Mouse (Mus musculus) brain, adult 2 months (tissue): ENCODE results near the gene Ppp2r1a.

Source experiments
- DNase-seq: peaks from one replicate; pipeline ENCODE4 v3.0.0; 2011; ENCODE audit warnings: low read depth, low spot score

Ppp2r1a gene

DNA sequence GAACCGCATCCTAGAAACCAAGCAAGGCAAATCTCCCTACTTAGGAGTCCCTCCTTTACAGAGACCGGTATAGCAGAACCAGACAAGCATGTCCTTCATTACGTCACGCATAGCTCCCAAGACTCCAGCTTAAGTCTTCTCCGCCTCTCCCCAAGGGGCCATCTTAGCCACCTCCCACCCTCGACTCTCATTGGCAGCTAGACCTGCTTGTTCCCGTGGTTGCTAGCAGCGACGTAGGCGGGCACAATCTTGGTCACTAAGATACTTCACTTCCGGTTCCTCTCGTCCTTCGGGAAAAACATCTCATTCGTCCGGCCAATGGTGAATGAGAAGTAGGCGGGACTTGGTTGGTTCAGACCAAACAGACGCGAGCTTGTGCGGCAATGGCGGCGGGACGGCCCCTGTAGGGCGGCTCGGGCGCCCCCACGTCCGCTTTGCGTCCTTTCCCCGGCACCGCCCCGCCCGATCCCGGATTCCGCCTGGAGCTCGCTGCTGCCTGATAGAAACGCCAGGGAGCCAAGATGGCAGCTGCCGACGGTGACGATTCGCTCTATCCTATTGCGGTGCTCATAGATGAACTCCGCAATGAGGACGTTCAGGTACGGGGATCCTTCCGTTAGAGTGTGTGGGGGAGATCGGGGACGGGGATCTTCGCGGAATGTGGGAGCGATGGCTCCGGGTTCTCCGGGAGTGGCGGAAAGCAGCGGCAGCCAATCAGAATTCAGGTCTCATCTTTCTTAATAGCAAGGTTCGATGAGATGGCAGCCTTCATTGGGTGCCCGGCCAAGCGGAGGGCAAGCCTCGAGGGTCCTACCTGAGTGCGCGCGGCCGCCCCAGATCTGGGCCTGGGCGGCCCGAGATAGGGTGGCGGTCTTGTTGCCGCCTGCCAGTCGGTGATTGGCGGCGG is at the start of gene Ppp2r1a:
TSS of gene Ppp2r1a (plus strand) at position 327 of the 907 bp plus-strand sequence.
- DNase-seq = peak; percentile 100

DNA sequence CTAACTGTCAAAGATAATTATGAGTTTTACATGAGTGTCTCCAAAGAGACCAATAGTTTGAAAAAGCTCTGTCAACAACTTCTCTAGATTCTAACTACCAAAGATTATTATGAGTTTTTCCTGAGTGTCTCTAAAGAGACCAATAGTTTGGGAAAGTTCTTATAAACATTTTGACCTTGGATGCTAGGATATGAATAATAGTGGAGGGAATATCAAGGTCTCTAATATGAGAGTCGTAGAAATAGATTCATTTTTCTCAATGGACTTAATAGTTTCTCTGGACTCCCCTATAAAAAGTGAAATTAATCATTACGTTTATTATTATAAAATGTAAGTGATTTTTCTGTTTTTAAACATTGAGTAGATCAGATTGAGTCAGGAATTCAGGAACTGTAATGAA is 40.1 kb upstream of the Ppp2r1a start, which contains the start of gene Vmn1r231:
TSS of gene Vmn1r231 (minus strand) at position 101 of the 400 bp plus-strand sequence.
- no peak for DNase-seq

DNA sequence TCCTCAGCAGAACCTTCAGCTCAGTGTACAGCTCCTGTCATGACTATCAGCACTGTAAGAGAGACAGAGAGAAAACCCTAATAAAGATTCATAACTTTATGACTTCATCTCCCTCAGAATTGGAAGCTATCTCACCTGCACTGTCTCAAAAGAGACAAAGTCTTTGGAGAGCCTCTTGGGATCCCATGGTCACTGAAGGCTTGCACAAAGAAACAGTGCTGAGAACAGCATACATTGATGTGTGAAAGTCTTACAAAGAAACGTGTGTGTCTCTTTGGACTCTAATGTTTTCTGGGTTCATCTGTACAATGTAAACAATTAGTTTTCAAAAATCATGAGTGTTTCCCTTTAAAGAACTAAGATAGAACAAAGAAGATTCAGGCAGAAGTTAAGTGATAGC is 25.5 kb upstream of the Ppp2r1a start, which contains the start of gene Vmn1r232:
TSS of gene Vmn1r232 (minus strand) at position 101 of the 400 bp plus-strand sequence.
- no peak for DNase-seq

DNA sequence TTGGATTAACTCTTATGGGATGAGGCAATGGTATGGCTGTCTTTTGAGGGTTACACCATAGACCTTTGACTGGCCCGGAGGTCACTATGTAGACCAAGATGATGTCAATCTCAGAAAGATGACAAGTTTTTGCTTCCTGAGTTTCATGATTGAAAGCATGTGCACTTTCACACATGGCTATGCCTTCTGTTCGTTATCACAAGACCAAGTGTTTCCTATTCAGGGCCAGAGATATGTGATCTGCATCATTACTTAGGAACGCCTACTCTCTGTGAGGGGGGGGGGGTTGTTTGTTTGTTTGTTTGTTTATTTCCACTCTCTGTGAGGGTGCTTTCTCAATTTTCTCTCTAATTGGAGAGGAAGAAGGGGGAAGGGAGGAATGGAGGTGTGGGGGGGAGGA is 885 bp upstream of the Ppp2r1a start:
- DNase-seq = peak; percentile 13

DNA sequence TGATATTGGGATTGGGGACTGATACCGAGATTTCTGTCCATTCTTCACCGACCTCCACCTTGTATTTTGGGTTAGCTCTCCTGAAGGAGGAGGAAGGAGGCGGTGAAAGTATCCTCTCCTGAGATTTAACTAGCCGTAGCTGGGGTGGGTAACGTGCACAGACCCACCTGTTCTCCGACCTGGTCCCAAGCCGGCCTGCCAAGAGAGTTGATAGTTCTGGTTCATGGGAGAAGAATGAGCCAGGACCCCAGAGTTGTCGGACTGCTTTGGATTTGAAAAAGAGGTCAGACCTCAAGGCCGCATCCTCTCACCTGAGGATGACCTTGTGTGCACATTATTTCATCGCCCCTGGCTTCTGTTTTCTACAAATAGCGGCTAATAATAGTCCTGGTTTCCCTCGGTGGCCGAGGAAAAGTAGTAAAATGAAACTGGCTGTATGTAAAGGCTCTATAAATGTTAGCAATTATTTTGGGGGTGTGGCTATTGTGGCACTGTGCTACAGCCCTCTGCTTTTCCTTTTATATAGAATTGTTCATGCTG is 985 bp downstream of the Ppp2r1a start:
- DNase-seq = no peak

DNA sequence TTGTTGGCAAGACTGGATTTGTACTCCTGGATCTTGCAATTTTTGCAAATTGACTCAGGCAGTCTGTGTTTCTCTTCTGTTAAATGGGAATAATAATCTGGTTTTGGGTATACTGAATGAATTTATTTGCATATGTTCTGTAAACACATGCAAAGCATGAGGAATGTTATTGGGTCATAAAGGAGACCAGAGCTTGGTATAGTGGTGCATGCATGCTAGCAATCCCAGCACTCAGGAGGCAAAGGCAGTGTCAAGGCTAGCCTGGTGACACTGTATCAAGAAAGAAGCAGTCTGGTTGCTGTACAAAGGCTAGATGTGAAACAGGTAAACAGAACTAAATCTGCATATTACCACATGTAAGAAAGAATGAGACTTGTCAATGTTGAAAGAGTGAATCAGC is 1.5 kb downstream of the Ppp2r1a start:
- DNase-seq = no peak

DNA sequence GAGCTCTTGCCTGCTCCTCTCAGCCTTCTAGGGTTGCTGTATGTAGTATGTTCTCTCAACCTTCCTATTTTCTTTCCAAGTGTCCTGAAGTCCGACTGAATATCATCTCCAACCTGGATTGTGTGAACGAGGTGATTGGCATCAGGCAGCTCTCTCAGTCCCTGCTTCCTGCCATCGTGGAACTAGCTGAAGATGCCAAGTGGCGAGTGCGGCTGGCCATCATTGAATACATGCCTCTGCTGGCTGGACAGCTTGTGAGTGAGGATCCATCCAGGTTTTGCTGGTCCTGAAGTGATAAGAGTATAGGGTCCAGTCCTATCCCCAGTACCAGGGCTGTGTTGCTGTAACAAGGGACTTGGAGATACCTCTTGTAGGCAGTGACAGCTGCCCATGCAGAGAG is 15.3 kb downstream of the Ppp2r1a start:
- no peak for DNase-seq

DNA sequence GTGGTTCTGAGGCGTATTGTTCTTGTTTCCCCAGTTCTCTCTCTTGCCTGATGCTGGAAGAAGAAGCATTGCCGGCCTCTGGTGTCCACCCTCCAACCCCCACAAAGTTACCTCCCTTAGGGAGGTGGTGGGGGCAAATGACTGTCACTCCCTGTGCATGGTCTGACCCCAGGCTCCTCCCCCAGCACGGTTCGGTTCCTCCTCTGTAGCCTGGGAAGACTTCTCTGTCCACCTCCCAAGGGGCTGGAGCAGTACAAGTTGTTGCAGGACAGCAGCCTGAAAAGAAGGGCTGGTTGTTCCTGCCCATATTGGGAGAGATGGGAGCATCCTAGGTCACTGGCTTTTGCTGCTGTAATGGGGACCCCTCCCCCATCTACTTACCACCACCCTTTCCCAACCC is 20.3 kb downstream of the Ppp2r1a start:
- DNase-seq = no peak

DNA sequence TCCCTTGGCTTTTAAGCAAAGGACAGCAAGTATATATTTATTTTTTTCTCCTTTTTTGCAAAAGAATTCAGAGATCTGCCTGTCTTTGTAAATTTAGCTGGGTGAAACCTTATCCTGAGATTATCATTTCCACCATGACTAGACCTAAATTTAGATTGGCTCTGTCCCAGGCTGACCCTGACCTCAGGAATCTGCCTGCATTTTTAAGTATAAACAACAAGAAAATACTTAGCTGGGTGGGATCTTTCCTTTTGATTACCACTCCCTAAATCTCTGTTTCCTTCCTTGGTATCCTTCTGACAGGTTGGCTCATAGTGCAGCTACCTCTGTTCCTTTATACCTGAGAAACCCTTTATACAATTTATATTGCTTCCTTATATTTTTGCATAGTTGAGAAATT is 21.6 kb downstream of the Ppp2r1a start:
- no peak for DNase-seq

DNA sequence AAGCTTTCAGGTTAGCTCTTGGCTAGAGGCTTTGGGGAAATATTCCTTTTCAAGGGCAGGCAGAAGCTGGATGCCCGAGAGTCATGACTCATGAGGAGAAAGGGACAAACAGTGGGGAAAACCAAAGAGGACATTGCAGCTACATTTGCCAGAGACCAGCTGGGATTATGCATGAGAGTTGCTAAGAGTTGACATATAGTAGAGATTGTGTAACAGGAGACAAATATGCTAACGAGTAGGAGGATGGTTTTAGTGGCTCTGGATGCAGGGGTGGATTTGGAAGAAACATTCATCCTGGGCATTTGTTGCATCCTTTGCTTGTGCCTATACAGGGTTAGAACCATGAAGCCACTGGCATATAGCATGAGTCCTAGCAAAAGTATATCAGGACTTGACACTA is 48.6 kb downstream of the Ppp2r1a start:
- DNase-seq = peak; percentile 69

DNA sequence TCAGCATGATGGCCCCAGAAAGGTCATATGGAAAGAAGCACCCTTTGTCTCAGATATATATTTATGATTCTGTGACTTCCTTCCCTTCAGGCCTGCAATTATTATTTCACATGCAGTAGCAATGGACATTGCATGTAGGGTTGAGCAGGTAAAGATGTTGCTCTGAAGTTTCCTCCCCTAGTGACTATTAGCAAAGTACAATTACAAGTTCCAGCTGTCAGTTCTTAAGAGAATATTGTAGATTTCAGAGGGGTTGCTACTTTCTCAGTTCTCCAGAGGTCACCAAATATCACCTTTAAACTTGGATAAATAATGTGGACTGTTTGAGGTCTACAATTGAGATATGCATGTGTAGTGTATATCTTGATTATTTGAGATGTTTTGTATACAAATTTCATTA is 51.3 kb downstream of the Ppp2r1a start, which contains the start of gene Vmn1r233:
TSS of gene Vmn1r233 (minus strand) at position 101 of the 400 bp plus-strand sequence.
- no peak for DNase-seq

DNA sequence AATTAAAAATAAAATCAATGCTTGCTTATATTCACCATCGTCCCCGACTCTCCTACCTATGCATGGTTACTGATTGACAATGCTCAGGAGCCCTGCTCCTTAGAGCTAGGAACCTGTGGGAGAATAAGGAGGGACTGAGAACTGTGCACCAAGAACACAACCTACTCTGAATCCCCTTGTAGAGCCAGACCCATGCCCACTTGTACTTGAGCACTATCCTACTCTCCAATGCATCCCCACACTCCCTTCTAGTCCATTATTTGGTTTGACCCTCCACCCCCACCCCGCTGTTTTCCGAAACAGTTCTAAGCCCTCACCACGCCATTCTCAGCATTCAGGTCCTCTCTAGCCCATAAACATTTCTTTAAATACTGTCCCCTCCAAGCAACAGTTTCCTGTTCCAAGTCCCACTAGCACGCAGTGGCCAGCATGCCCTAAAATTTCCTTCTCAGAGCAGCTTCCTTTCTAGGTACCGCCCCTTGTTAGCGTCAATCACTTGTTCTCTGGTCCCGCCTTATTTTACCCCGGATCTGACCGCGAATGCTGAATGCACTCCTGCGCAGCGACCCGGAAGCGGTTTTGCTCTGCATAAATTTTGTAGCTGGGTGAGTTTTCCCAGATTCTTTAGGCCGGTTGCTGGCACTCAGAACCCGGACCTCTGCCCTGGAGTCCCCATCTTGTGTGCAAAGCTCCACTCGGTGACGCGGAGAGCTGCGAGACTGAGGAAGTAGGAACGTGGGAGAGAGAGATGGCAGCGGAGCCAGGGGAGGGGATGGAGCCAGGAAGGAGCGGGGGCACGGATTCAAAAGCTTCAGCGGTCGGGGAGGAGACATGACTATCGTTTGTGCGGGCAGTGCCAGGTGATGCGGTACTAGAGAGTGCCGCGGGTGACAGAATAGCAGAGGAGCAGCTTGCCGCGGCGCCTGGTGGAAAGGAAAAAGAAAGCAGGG is 63.5 kb downstream of the Ppp2r1a start, which contains the start of gene Zfp160:
TSS of gene Zfp160 (plus strand) at position 522 of the 950 bp plus-strand sequence.
- DNase-seq = peak; percentile 97

DNA sequence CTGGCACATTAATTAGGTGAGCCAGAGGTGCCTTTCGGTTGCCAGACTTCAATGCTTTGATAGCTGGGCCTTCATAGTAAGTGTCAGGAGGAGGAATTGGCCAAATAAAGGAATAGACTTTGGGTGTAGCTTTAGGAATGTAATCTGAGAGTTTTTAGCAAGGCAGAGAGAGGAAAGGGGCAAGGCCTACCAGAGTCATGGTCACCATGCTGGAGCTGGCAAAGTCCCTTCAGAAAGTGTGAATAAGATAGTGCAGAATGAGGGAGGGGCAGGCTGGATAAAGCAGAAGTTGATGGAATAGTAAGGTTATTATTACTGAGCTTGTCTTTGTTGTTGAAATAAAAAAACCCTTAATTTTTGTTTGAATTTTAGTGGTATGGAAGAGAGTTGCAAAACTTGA is 64.6 kb downstream of the Ppp2r1a start:
- DNase-seq = no peak
